Mouse (Mus musculus) fat pad, adult 2 months (tissue): ENCODE measurements around the gene Olfr787.

Source experiments
- DNase-seq: peaks from one replicate; pipeline ENCODE4 v3.0.0-alpha.2; 2011; ENCODE audit warnings: low read depth, low spot score; ENCODE audit errors: extremely low read depth

Gene Olfr787

DNA sequence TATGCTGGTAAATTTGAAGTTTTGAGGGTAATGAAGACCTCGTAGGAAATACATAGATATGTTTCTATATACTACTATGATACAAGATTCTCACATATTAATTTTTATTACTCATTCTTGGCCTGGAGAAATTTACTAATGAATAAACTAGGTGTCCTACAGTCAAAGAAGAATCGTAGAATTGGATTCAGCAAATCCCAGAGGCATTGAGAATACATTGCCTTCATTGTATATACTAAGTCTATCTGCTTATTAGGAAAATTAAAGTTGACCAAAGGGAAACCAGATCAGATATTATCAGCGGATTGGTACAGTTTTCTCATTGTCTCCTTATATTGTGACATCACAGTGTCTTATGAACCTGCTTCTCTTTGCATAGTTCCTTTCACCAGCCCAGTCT, at the start of gene Olfr787:
Olfr787 (plus strand) TSS at position 301 of the 400 bp plus-strand sequence.
- no peak for DNase-seq

DNA sequence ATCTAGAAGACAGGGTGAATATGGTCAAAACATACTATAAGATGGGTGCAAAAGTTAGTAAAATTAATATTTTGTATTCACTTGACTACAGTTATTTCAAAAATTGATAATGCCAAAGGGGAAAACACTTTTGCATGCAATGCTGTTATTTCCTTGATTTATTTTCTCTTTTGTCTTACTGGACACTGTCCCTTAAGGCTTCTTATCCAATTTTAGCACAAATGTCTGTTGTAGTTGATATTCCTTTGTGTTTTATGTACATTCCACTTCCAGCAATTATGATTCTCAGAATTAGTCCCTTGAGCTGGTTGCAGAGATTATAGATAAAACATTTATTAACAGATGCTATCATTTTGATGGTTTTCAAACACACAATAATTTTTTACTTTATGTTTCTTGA, 34.7 kb upstream of the Olfr787 start, which contains the start of gene Olfr786:
Olfr786 (plus strand) TSS at position 301 of the 400 bp plus-strand sequence.
- no peak for DNase-seq

DNA sequence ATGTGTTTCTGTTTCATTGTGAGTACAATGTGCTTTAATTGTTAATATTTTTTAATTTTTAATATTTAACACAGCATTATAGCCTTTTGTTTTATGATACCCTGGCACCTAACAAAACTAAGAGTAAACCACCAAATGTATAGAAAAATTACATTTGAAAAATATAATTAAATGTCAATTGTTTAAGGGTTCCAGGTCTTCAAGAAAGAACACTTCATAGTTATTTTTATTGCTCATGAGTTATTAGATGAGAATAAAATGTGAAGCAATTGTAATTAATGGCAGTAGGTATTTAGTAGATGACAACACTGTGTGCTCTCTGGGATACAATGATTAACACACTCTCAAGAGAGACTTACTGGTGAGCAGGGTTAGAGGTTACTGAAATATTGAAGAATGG, 9.0 kb downstream of the Olfr787 start, which contains the start of gene Olfr788:
Olfr788 (plus strand) TSS at position 301 of the 400 bp plus-strand sequence.
- DNase-seq = no peak

DNA sequence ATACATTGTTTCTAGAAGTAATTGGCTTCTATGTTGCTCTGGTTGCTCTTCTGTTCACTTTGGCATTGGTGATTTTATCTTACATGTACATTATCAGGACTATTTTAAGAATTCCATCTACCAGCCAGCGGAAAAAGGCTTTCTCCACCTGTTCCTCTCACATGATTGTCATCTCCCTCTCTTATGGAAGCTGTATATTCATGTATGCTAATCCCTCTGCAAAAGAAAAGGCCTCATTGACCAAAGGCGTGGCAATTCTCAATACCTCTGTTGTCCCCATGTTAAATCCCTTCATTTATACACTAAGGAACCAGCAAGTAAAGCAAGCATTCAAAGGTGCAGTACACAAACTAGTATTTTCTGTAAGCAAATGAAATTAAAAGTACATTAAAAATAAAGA, 11.6 kb downstream of the Olfr787 start:
- no peak for DNase-seq

DNA sequence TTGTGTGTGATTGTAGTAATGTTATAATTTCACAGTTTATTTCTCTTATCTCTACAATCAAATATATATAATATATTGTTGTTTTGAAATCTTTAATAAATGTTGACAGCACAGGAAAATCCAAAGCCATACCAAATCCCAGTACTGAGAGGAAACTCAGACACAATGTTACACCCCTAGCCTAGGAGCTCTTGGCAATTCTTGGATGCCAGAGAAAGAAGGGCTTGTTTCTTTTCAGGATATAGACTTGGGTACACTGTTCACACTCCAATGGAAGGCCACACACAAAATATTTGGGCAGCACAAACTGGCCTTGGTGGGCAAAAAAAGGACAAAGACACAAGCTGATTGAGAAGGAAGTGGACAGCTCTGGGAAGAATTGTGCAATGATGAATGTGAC, 12.1 kb downstream of the Olfr787 start:
- no peak for DNase-seq

DNA sequence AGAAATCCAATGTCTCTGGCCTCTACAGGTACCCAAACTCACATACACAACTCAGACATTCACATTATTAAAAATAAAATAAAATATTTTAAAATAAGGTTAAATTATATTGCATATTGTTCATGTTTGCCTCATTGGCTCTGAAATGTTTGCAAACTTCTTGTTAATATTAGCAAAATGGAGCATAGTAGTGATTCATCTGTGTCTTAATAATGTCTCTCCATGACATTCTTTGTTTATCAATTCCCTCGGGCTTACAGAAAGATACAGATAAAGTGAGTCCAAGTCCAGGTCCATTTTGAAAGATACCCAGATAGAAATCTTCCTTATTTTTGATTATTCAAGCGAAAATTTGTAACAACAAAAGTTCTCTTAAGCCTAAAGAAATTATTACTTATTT, 22.8 kb downstream of the Olfr787 start, which contains the start of gene Olfr789:
Olfr789 (plus strand) TSS at position 301 of the 400 bp plus-strand sequence.
- DNase-seq = no peak

DNA sequence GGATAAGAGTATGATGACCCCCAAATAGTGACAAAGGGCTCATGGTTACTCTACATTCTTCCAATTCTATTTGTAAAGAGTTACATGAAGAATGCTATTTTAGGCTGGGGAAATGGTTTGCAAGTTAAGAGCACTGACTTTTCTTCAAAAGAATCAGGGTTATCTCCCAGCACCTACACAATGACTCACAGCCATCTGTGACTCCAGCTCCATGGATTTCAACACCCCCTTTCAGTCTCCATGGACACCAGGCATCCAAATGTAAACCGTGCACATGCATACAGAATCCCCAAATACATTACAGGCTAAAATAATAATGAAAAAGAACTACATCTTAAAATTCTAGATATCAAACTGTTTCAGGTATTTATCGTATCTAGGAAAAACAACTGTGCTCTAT, 28.4 kb downstream of the Olfr787 start:
- DNase-seq = no peak

DNA sequence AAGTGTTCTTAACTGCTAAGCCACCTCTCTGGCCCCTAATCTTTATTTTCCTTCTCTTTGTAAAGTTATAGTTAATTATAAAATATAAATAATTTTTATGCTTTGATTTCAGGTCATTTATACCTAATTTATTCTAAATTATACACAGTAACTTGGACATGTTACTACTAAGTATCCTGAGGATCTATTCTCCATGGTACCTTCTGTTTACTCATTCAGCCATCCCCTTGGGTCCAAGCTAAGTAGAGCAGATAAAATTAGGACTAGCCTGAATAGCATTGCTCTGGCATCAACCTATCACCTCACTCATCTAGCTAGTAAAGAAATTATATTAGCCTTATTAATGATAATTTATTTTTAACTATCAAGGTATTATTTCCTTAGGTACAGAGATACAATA, 36.5 kb downstream of the Olfr787 start, which contains the start of gene Olfr790:
Olfr790 (plus strand) TSS at position 301 of the 400 bp plus-strand sequence.
- no peak for DNase-seq
